Mouse (Mus musculus): ENCODE measurements around the gene Amn1.

Amn1 gene

DNA sequence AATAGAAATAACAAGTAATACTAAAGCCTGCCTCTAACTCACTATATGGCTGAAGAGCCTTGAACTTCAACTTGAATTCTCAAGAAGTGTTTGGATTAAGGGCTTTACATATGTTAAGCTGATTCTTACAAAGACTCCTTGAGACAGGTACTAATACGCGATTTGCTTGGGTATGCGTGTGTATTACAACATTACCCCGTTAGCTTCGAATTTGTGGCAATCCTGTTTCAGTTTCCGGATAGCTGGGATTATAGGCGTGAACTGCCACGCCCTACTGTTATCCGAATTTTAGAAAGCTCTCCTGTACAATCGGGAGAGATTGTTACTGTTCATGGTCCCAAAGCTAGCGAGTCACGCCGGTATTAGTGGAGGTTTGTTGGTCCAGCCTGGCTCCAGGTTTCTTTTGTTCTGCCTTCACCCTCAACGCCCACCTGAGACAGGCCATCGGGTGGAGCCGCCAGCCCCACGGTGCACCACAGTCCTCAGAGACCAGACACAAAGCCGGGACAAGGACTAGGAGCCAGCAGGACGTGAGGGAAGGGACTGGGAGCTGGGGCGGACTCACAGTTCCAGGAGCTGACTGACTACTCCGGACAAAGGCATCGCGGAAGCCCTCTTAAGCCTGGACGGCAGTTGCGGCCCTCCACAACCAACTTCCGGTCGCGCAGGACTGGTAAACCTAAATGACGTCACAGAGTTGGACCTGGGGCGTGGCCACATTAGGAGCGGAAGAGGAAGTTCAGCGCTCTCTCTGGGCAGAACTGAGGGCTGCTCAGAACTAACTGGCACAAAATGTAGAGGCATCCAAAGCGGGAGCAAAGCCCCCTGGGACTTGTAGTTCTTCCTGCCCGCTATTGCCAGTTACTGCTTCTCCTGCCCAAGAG, at the start of gene Amn1:
TSS of gene Amn1 (minus strand) at position 672 of the 884 bp plus-strand sequence.
- under 1% methylated on average over 34 of the region's 34 CpGs for WGBS

DNA sequence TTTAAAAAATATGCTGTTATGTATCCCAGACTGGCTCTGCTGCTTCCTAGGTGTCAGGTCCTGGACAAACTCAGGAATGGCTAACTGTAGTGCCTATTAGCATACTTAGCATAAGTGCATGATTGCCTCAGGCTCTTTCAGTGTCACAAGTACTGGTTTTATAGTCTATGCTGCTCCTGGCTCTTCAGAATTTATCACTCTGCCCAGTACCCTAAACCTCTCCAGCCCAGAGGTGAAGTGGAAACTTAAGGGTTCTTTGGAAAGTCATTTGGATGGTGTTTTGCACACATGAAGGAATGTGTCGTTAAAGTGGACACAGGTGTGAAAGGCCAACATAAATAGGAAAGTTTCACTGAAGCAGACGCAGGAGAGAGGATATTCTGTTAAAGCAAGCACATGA, 48.3 kb upstream of the Amn1 start:
- WGBS = 81% methylated on average over 2 of the region's 2 CpGs

DNA sequence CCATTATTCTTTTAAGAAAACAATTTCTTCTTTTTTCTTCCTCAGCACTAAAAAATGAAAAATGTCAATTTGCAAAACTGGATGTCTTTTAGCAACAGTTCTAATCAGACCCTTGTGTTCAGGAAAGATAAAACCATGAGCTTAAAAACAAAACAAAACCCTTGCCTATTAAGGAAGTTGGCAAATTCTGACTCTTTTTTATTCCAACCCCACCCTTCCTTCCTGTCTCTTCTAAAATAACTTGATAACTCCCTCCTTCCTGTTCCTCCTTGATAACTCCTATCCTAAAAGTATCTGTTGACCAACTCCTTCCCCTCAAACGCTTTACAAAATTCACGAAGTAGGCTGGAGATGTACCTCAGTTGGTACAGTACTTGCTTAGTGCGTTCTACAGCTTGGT, 45.4 kb upstream of the Amn1 start:
- 81% methylated on average over 3 of the region's 3 CpGs for WGBS

DNA sequence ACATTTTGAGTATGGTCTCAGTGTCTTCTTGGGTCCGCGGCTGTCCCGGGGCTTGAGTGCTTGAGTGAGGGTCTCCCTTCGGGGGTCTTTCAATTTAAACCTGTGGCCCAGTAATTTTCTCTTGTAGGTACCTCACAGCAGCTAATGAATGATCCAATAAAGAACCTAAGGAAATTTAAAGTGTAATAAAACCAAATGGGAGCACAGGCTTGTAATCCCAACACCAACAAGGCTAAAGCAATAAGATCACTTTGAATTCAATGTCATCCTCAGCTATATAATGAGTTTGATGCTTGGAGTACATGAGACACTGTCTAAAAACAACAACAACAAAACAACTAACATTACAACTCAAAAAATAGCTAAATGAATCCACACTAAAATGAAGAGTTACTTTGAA, 36.2 kb upstream of the Amn1 start:
- 96% methylated on average over 4 of the region's 4 CpGs for WGBS

DNA sequence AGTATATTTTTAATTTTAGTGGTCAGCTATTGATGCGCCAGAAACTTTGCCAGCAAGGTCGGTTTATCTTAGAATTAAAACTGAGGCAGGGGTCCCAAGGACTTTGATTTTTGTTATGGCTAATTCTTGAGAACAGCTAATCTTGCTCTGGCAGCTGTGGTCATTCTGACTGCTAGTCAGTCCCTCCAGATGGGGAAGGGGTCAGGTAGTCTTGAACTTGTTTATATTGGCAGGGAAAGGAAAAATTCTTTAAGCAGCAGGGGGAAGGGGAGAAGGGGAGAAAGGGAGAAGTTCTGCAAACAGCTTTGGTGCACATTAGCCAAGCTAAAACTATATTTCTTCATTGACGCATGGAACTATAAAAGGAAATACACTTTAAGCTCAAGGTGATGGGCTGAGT, 8.6 kb upstream of the Amn1 start:
- 76% methylated on average over 3 of the region's 3 CpGs for WGBS

DNA sequence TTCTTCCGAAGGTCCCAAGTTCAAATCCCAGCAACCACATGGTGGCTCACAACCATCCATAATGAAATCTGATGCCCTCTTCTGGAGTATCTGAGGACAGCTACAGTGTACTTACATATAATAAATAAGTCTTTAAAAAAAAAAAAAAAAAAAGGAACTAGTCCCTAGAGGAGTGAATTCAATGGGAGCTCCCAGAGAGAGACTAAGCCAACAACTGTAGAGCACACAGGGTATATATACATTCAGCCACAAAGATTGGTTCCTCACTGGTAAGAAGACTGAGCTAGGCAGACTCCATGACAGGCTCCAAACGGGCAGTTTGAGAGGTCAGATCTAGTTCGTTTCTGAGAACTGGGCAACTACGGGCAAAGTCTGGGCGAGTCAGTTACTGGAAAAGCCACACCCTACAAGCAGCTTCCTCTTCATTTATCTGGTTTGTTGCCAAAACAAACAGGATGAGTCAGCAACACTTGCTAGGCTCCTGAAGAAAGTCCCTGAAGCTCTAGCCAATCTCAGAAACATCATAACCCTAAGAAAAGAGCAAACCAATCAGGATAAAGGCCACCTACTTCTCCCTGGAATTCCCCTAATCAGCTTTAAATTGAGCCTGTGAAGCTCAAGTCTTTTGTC, 4.9 kb upstream of the Amn1 start:
- 70% methylated on average over 5 of the region's 5 CpGs for WGBS

DNA sequence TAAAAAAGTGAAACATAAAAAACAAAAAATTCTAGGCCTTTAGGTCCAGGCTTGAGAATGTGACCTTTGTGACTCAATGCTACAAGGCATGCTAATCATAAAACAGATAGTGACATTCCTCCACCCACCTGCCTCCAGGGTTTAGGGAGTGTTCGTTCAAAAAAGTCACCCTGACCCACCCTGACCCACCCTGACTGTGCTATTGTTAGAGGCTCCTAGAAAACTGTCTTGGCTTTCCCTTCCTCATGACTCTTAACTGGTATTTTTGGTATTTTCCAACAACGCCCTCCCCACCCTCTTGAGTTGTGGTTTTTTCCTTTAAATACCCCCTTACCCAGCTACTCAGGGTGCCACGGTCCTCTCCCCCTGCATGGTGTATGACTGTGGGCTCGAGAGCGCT, 3.4 kb upstream of the Amn1 start:
- WGBS = 89% methylated on average over 5 of the region's 5 CpGs

DNA sequence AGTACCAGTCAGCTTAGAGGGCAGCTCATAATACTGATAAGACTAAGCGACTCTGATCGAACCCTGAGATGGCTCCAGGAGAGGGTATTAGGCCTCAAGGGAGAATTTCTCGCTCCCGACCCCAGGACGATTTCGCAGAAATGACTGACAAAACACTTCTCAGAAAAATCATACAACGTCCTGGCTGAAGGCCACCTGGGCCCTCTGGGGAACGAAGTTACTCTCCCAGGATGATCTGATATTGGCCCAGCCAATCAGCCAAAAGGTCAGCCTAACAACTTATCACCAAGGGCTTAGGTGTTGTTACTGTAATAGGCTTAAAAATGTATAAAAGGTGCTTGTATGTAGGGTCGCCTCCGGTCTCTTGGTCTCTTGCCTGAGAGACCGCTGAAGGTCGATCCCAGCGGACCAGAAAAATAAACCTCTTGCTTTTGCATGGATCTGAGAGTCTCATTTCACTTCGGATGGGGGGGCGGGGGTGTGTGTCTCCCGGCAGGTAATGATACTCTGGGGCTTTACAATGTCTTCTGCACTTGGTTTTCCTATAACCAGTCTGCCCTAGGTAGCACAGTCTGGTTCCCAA, 919 bp upstream of the Amn1 start:
- WGBS = 95% methylated on average over 16 of the region's 16 CpGs

DNA sequence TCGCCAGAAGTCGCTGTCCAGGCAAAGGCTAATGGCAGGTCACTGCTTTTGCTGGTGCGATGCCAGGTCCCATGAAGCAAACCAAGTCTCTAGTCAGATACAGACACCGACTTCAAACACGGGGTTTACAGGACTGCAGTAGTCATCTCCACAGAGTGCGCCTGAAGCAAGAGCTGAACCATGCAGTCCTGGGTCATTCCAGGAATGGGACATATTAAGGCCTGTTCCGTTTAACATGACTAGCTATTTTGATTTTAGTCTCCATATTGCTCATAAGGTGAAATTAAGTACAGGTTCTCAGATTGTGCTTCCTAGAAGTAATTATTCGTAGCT, 379 bp upstream of the Amn1 start:
- WGBS = 32% methylated on average over 8 of the region's 8 CpGs

DNA sequence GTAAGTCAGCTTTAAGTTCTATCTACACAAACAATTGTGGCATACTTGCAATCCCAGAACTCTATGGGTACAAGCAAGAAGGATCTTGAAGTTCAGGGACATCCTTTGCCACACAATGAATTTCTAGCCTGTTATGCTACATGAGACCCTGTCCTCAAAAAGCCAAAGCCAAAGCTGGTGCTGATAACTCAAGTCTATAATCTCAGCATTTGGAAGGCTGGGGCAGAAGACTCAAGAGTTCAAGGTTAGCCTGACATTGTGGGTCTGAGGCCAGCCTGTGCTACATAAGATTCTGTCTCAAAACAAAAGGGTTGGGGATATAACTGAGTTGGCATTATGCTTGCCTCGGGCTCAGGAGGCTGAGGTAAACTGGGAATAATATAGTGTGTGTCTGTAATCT, 1.1 kb downstream of the Amn1 start:
- 36% methylated on average over 1 of the region's 1 CpGs for WGBS

DNA sequence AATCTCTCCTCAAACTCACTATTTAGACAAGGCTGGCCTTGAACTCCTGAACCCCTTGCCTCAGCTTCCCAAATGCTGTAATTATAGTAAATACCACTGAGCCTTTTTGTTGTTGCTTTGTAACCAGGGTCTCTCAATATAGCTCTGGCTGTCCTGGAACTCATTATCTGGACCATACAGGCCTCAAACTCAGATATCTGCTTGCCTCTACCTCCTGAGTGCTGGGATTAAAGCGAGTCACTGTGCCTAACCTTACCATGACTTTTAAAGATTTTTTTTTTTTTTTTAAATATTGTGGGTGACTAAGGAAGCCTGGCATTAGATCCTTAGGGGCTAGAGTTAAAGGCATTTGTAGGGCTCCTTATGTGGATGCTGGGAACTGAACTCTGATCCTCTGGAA, 4.5 kb downstream of the Amn1 start:
- 98% methylated on average over 1 of the region's 1 CpGs for WGBS

DNA sequence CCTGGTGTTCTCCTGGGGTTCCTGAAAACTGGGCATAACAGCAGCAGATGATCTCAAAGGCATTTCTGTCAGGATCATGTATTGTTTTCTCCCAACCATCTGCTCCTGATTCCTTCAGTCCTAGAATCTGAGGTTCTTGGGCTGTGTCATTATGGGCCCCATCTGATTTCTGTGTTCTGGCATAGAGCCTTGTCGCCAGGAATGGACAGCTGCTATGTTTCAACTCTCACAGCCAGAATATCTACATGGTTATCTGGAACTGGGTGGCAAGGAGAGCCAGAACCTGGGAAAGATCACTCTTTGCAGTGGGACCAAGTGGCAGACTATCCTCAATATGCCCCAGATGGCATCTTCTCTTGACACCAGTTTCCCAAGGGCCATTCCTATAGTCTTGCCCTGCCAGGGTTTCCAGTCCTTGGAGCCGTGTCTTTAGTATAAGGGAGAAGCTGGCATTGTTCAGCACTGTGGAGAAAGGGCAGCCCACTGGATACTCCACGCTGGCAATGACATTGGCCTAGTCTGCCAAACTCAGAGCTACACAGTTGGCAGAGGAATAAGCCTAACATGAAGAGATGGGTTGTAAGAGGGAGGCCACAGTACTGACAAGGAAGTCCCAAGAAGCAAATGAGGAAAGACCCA, 13.5 kb downstream of the Amn1 start:
- WGBS = 68% methylated on average over 3 of the region's 3 CpGs

DNA sequence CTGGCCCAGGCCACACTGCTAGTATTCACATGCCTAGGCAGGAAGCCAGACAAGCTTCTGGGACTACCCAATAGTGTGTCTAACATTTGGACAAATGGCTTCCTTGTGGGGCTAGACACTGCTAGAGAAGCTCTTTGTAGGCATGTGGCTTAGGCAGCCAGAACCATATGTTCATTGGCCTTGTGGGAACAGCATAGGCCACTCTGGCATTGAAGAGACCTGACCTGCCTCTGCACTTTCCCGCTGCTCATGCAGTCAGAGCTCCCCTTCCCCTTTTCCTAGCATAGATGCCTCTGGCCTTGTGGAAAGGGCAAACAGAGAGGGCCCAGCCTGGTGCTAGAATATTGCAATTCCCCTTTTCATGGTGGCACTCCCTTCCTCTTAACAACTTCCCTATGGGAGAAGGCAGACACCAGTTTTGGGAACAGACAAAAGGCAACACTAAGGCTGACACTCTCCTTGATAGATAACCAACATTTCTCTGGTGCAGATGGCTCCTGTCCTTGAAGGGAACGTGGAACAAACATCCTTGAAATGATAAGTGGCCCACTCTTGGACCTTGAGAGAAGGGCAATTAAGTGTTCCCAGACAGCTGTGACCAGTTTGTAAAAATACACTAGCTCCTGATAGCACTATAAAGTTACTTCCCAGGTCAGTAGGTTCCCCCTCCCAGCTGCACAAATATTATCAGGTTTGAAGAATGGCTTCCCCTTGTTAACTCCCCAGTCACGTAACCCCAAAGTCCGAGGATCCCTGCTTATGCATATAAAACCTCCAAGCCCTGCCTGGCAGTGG, 14.5 kb downstream of the Amn1 start:
- 84% methylated on average over 4 of the region's 4 CpGs for WGBS

DNA sequence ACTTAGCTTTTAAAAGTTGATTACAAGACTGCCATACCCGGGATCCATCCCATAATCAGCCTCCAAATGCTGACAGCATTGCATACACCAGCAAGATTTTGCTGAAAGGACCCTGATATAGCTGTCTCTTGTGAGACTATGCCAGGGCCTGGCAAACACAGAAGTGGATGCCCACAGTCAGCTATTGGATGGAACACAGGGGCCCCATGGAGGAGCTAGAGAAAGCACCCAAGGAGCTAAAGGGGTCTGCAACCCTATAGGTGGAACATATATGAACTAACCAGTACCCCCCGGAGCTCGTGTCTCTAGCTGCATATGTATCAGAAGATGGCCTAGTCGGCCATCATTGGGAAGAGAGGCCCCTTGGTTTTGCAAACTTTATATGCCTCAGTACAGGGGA, 18.5 kb downstream of the Amn1 start:
- WGBS = 96% methylated on average over 4 of the region's 4 CpGs

DNA sequence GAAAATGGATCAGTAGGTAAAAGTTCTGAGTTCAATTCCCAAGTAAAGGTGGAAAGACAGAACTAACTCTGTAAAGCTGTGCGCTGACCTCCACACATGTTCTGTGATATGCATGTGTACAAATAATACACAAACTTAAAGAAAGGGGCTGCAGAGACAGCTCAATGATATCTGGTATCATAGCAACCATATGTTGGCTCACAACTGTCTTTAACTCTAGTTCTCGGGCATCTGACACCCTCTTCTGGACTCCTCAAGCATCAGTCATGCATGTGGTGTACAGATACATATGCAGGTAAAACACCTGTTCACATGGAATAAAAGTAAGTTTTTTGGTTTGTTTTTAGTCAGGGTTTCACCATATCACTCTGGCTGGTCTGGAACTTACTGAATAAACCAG, 20.1 kb downstream of the Amn1 start:
- 97% methylated on average over 2 of the region's 2 CpGs for WGBS

DNA sequence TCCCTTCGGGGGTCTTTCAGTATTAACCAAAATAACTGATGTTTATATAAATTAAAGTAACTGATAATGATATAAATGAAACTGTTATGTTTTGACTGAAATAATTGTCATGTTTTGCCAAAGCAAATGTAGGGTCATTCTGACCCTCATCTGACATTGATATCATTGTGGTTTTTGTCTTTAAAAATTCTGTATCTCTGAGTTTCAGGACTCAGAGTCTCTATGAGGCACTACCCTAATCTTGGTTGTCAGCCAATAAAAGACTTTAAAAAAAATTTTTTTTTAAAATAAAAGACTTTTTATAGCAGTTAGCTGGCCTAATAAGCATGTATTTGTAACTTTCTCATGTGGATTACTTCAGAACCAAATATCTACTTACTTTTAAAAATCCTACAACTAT, 20.8 kb downstream of the Amn1 start:
- 100% methylated on average over 1 of the region's 1 CpGs for whole genome bisulfite sequencing

DNA sequence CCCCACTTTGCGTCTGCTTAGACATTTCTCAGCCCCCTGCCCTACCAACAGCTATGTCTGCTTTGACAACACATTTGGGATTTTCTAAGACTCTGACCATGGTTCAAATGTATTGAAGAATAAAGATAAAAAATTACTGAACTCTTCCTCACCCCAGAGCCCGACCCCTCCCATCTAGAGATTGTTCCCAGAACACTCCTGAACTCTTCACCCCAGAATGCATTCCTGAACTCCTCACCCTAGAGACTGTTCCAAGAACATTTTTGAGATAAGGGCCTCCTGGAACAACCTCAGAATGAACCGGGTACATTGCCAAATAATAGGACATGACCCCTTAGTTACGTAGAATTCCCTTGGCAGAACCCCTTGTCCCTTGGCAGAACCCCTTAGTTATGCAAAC, 21.5 kb downstream of the Amn1 start:
- 87% methylated on average over 3 of the region's 4 CpGs for WGBS

DNA sequence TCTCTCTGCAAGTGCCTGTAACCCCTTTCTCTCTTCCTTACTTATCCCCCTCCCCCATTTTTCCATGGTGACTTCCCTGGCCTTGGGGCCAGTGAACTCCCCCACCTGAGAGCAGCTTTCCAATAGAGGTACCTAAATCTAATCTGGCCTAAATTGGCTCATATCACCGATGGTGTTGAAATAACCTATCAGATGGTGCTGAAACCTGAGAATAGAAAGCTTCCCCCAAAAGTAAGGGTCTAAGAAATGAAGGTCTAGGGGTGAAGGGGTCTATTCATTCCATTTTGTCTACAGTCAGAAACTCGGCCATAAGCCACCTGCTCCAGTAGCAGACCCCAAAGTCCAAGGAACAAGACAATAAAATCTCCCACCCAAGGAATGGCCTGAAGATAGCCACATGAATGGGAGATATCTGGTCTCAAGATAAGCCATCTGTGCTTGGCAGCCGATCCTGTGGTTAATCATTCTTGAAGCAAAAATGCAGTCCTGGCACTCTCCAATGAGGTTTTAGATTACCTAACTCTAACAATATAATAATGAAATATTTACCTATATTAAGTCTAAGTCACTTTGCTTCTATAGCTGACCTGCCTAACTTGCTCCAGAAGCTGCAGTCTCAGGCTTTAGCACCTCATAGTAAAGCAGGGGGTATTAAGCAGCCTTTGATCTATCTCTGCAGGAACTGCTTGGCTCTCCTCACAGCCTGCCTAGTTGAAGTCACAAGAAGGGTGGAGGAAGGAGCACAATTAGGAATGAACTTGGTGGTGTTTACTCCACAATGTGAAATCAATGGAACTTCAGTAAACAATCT, 33.3 kb downstream of the Amn1 start:
- WGBS = 80% methylated on average over 3 of the region's 3 CpGs

DNA sequence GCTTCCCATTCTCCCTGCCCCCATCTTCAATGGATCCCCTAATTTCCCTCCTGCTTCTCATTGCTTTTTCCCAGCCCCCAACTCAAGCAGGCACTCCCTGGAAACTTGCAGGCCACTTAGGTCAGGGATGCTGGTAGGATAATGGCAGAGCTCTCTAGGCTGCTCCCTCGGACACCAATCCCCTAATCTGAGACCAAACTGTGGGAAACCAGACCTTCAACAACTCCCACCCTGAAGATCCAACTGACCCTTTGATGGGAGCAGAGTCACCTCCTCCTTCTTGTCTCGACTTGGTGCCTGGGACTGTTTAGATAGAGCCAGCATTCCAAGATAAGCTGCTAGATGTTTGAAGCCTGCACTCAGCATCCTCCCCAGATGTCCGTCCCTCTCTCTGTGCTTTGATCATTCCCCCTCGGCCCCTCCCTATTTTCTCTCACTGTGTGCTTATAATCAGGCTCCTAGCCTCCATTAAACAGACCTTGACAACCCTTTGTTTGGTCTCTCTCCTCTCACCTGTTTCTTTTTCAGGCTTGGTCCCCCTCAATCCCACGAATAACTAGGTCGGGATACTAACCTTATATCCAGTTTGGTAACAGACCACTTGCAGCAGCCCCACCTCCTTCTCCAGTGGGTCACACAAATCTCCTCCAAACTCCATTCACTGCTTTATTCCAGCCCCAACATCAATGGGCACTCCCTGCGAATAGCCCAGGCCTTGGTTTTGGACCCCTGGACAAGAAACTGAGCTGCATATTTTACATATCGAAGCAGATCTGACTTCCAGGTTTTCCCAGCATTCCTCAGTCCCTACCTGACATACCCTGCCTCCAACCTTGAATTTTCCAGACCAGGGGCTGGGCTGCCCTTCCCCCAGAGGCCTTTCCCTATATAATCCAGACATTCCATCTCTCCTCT, 34.1 kb downstream of the Amn1 start:
- WGBS = 44% methylated on average over 8 of the region's 8 CpGs
